Mouse (Mus musculus): ENCODE results near the gene Uroc1. TPM values are rescaled to one million over a fixed set of nuclear protein-coding genes. Genes with fewer than 3 reads are reported as not detected.
A peak's percentile ranks its signal among the peaks of the same experiment; 100 is the strongest.

Uroc1 gene
- polyA plus RNA-seq, 1 experiment from 2014 or later: not detected

DNA sequence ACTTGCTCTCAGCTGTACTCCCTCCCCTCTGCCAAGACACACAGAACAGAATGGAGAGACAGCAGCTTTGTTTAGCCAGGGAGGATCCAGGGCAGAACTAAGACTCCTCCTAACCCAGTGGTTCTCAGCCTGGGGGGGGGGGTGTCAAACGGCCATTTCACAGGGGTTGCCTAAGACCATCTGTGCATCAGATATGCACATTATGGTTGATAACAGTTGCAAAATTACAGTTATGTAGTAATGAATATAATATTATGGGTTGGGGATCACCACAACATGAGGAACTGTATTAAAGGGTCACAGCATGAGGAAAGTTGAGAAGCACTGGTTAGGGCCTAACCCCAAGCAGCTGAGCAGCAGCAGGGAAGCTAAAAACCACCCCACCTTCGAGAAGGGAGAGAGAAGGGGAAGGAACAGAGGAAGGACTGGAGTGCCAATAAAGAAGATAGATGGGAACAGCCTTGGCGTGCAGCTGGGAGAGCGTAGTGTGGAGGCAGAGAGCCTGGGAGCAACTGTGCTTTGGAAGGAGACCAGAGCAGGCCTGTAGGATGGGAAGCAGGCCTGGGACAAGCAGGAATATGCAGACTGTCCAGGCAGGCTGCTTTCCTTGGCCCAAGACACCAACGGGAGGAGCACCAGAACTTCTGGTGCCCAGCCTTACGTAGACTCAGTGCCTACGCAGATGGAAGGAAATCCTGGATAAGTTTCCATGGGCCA is 13.5 kb upstream of the Uroc1 start:
- Histone ChIP-seq H3K9me3 (replicated peaks; ENCODE audit: control insufficient read depth, low read length, poor library complexity, severe bottlenecking) (no peaks in the 10 kb centered on the region), H3K4me3 (ENCODE audit: low read depth, low read length) (no peak overlapping the region), H3K36me3 (ENCODE audit: control insufficient read depth, insufficient read depth, low read length) (no peaks in the 10 kb centered on the region), H3K27me3 (ENCODE audit: control insufficient read depth, insufficient read depth, low read depth, low read length) (no peaks in the 10 kb centered on the region), H3K9ac (ENCODE audit: low read depth, low read length) (no peak overlapping the region), H3K4me1 (ENCODE audit: control insufficient read depth, insufficient read depth, low read length) (no peaks in the 10 kb centered on the region), H3K4me2 (ENCODE audit: low read length) (no peak overlapping the region), H3K27ac (ENCODE audit: low read length) (no peak overlapping the region)
- no peak for ATAC-seq
- 79% methylated on average over 7 of the region's 7 CpGs for WGBS

DNA sequence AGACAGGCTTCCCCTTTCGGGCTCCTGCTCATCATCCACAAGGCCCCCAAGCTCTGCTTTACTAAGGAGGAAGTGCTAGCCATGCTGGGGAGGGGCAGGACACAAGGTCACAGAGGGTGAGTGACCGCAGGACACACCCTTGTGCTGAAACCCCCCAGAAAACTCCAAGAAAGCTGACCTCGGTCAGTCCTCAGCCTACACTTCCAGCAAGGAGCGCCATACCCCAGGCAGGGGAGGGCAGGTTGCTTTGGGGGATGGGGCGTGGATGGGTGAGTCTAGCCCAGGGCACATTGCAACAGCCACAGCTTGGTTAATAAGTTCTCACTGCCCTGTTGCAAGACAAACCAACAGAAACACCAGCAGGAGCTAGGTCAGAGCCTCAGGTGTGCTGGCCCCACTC is 12.7 kb upstream of the Uroc1 start:
- Histone ChIP-seq H3K9ac (ENCODE audit: low read depth, low read length) (no peak overlapping the region), H3K27me3 (ENCODE audit: control insufficient read depth, insufficient read depth, low read depth, low read length) (no peaks in the 10 kb centered on the region), H3K27ac (ENCODE audit: low read length) (no peak overlapping the region), H3K9me3 (replicated peaks; ENCODE audit: control insufficient read depth, low read length, poor library complexity, severe bottlenecking) (no peaks in the 10 kb centered on the region), H3K4me2 (ENCODE audit: low read length) (no peak overlapping the region), H3K36me3 (ENCODE audit: control insufficient read depth, insufficient read depth, low read length) (no peaks in the 10 kb centered on the region), H3K4me1 (ENCODE audit: control insufficient read depth, insufficient read depth, low read length) (peaks cover 3% of the 10 kb centered on the region; the same call in 1 of the 2 replicates), H3K4me3 (ENCODE audit: low read depth, low read length) (no peak overlapping the region)
- WGBS: 85% methylated on average over 5 of the region's 5 CpGs
- no peak for ATAC-seq

DNA sequence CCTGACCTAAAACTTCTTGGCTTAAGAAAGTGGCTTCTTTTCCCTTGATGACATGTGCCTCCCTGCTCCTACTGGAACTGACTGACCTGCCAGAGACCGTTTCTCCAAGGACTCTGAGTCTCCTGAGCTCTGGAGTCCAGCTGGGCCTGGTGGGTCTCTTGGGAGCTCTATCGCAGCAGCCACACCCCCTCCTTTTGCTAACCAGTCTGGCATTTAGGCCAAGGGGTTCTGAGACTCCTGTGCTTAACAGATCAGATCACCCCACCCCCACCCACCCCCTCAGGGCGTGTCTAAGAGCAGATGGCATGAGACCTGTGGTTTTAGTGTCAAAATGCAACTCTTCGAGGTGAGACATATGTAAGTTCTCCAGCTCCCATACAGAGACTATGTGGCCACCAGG is 11.3 kb upstream of the Uroc1 start:
- Histone ChIP-seq H3K4me3 (ENCODE audit: low read depth, low read length) (no peak overlapping the region), H3K27me3 (ENCODE audit: control insufficient read depth, insufficient read depth, low read depth, low read length) (no peaks in the 10 kb centered on the region), H3K4me1 (ENCODE audit: control insufficient read depth, insufficient read depth, low read length) (peaks cover 3% of the 10 kb centered on the region; the same call in 1 of the 2 replicates), H3K27ac (ENCODE audit: low read length) (no peak overlapping the region), H3K4me2 (ENCODE audit: low read length) (no peak overlapping the region), H3K36me3 (ENCODE audit: control insufficient read depth, insufficient read depth, low read length) (no peaks in the 10 kb centered on the region), H3K9ac (ENCODE audit: low read depth, low read length) (no peak overlapping the region), H3K9me3 (replicated peaks; ENCODE audit: control insufficient read depth, low read length, poor library complexity, severe bottlenecking) (no peaks in the 10 kb centered on the region)
- ATAC-seq: no peak
- 46% methylated on average over 4 of the region's 4 CpGs for WGBS

DNA sequence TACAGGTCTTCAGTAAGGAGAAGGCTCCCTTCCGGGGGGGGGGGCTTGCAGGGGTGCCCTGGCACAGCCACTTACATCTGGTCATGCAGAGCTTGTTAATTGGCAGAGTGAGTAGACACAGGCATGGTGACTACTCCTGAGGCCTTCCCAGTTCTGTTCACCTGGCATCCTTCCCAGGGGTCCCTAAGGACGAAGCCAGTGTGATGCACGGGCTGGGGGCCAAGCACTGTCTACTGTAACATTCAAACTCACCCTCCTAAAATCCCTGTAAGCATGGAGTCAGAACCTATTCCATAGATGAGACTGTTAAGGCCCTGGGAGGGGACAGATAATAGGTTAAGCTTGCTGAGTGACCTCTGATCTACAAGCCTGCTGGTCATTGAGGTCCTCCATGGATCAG is 9.1 kb upstream of the Uroc1 start:
- no peak overlapping the region for H3K27ac ChIP-seq (ENCODE audit: low read length)
- ATAC-seq: no peak
- H3K4me1 ChIP-seq (ENCODE audit: control insufficient read depth, insufficient read depth, low read length): peaks cover 3% of the 10 kb centered on the region; the same call in 1 of the 2 replicates
- no peaks in the 10 kb centered on the region for H3K36me3 ChIP-seq (ENCODE audit: control insufficient read depth, insufficient read depth, low read length)
- no peak overlapping the region for H3K4me2 ChIP-seq (ENCODE audit: low read length)
- no peak overlapping the region for H3K4me3 ChIP-seq (ENCODE audit: low read depth, low read length)
- 78% methylated on average over 3 of the region's 3 CpGs for WGBS
- H3K9ac ChIP-seq (ENCODE audit: low read depth, low read length): no peak overlapping the region
- no peaks in the 10 kb centered on the region for H3K27me3 ChIP-seq (ENCODE audit: control insufficient read depth, insufficient read depth, low read depth, low read length)
- no peaks in the 10 kb centered on the region for H3K9me3 ChIP-seq (replicated peaks; ENCODE audit: control insufficient read depth, low read length, poor library complexity, severe bottlenecking)

DNA sequence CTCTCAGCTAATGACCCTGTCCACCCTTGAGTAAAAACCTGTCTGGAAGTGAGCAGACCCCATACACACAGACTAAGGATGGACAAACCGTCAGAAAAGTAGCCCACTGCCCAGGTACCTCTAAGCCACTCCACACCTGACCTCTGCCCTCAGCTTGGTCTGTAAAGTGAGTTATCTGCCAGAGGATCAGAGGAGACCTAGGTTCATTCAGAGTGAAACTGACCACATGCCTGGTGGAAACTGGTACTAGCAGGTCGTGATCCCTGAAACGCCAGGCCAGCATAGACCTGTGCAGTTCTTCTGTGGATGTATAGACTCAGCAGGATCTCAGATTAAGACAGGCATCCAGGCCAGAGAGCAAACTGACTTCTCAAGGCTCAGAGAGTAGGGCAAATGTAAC is 8.6 kb upstream of the Uroc1 start:
- Histone ChIP-seq H3K27me3 (ENCODE audit: control insufficient read depth, insufficient read depth, low read depth, low read length) (no peaks in the 10 kb centered on the region), H3K9ac (ENCODE audit: low read depth, low read length) (no peak overlapping the region), H3K4me2 (ENCODE audit: low read length) (no peak overlapping the region), H3K27ac (ENCODE audit: low read length) (no peak overlapping the region), H3K4me3 (ENCODE audit: low read depth, low read length) (no peak overlapping the region), H3K4me1 (ENCODE audit: control insufficient read depth, insufficient read depth, low read length) (peaks cover 3% of the 10 kb centered on the region; the same call in 1 of the 2 replicates), H3K36me3 (ENCODE audit: control insufficient read depth, insufficient read depth, low read length) (no peaks in the 10 kb centered on the region), H3K9me3 (replicated peaks; ENCODE audit: control insufficient read depth, low read length, poor library complexity, severe bottlenecking) (no peaks in the 10 kb centered on the region)
- no peak for ATAC-seq
- WGBS: 63% methylated on average over 3 of the region's 3 CpGs

DNA sequence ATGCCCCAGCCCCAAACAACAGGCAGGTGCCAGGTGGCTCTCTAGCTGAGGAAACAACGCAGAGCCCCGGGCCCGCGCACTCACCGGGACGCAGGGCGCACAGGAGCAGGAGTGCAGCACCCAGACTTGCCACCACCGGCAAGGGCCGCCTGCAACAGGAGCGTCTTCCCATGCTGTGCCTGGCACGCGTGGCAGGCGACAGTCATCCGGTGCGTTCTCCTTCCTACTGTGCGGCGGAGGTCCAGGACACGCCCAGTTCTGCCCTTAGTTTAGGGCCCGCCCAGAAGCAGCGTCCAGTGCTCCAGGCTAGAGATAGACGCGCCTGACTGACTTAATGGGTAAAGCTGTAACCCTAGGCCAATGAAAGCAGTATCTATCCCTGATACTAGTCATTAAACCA is 8.1 kb upstream of the Uroc1 start, which contains the start of gene Chst13:
TSS of gene Chst13 (minus strand) at position 195 of the 400 bp plus-strand sequence.
- H3K27me3 ChIP-seq (ENCODE audit: control insufficient read depth, insufficient read depth, low read depth, low read length): no peaks in the 10 kb centered on the region
- no peak within 1 kb of the TSS for H3K27ac ChIP-seq (ENCODE audit: low read length)
- ATAC-seq: no peak
- WGBS: 7% methylated on average over 22 of the region's 22 CpGs
- no peaks in the 10 kb centered on the region for H3K36me3 ChIP-seq (ENCODE audit: control insufficient read depth, insufficient read depth, low read length)
- no peak within 1 kb of the TSS for H3K9ac ChIP-seq (ENCODE audit: low read depth, low read length)
- no peaks in the 10 kb centered on the region for H3K9me3 ChIP-seq (replicated peaks; ENCODE audit: control insufficient read depth, low read length, poor library complexity, severe bottlenecking)
- no peak within 1 kb of the TSS for H3K4me3 ChIP-seq (ENCODE audit: low read depth, low read length)
- peaks cover 3% of the 10 kb centered on the region; the same call in 1 of the 2 replicates for H3K4me1 ChIP-seq (ENCODE audit: control insufficient read depth, insufficient read depth, low read length)
- H3K4me2 ChIP-seq (ENCODE audit: low read length): peak within 1 kb of the TSS; percentile 37

DNA sequence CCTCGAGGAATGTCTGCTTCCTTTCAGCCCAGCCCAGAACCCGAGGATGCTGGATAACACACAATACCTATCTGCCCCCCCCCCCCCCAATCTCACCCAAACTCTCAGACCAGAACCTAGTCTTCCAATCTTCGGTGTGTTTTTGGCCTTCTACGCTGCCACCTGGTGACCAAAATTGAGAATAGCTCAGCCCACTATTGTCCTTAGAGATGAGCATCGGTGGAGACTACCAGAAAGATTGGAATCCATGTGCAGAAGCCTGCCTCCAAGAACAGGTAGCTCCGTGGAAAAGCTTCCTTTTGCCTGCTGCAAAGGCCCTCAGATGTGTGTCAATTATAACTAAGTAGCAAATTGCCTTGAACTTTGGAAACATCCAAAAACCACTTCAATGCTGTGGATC is 5.4 kb upstream of the Uroc1 start:
- no peaks in the 10 kb centered on the region for H3K36me3 ChIP-seq (ENCODE audit: control insufficient read depth, insufficient read depth, low read length)
- no peak for ATAC-seq
- H3K27ac ChIP-seq (ENCODE audit: low read length): no peak overlapping the region
- 21% methylated on average over 6 of the region's 6 CpGs for WGBS
- H3K4me2 ChIP-seq (ENCODE audit: low read length): no peak overlapping the region
- peaks cover 3% of the 10 kb centered on the region; the same call in 1 of the 2 replicates for H3K4me1 ChIP-seq (ENCODE audit: control insufficient read depth, insufficient read depth, low read length)
- no peak overlapping the region for H3K9ac ChIP-seq (ENCODE audit: low read depth, low read length)
- no peak overlapping the region for H3K4me3 ChIP-seq (ENCODE audit: low read depth, low read length)
- no peaks in the 10 kb centered on the region for H3K9me3 ChIP-seq (replicated peaks; ENCODE audit: control insufficient read depth, low read length, poor library complexity, severe bottlenecking)
- H3K27me3 ChIP-seq (ENCODE audit: control insufficient read depth, insufficient read depth, low read depth, low read length): no peaks in the 10 kb centered on the region

DNA sequence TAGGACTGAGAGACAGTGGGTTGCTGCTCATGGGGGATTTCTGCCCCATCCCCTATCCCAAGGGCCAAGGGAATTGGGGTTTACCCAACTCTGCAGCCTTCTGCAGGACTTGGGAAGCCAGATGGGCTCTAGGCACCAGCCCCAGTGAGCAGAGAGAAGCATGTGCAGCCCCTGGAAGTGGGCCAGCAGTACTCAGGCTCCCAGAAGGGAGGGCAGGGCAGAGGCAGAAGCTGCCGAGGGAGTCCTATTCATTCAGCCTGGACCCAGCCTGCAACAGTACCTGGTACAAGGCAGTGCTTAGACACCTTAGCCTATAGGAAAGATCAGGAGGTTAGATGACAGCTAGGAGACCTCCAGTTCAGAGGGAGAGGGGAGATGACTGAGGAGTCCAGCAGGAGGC is 3.1 kb upstream of the Uroc1 start:
- H3K27me3 ChIP-seq (ENCODE audit: control insufficient read depth, insufficient read depth, low read depth, low read length): no peaks in the 10 kb centered on the region
- no peak overlapping the region for H3K4me3 ChIP-seq (ENCODE audit: low read depth, low read length)
- no peak overlapping the region for H3K9ac ChIP-seq (ENCODE audit: low read depth, low read length)
- H3K27ac ChIP-seq (ENCODE audit: low read length): no peak overlapping the region
- no peaks in the 10 kb centered on the region for H3K9me3 ChIP-seq (replicated peaks; ENCODE audit: control insufficient read depth, low read length, poor library complexity, severe bottlenecking)
- H3K4me2 ChIP-seq (ENCODE audit: low read length): no peak overlapping the region
- peaks cover 2% of the 10 kb centered on the region; the same call in 1 of the 2 replicates for H3K4me1 ChIP-seq (ENCODE audit: control insufficient read depth, insufficient read depth, low read length)
- WGBS: 39% methylated on average over 1 of the region's 1 CpGs
- peak; percentile 51; the same call in 1 of the 2 replicates for ATAC-seq
- H3K36me3 ChIP-seq (ENCODE audit: control insufficient read depth, insufficient read depth, low read length): no peaks in the 10 kb centered on the region

DNA sequence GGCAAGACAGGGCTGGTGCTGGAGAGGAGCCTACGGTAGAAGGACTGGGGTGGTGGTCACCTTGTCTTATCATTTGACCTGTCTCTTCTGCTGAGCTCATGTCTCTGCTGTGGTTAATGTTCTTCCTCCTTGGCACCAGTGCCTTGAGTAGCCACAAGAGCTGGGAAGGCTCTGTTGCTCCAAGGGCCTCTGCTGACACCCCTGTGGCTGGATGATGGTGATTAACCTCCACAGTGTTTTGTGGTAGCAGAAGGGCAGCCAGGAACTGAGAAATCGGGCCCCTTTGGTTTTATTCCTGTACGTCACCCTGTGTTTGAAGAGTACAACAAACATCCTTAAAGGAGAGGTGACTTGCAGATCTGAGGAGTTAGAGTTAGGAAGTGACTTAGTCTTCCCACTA is 1.2 kb downstream of the Uroc1 start:
- Histone ChIP-seq H3K4me2 (ENCODE audit: low read length) (no peak overlapping the region), H3K9ac (ENCODE audit: low read depth, low read length) (no peak overlapping the region), H3K4me3 (ENCODE audit: low read depth, low read length) (no peak overlapping the region), H3K36me3 (ENCODE audit: control insufficient read depth, insufficient read depth, low read length) (no peaks in the 10 kb centered on the region), H3K27ac (ENCODE audit: low read length) (no peak overlapping the region), H3K4me1 (ENCODE audit: control insufficient read depth, insufficient read depth, low read length) (no peaks in the 10 kb centered on the region), H3K27me3 (ENCODE audit: control insufficient read depth, insufficient read depth, low read depth, low read length) (no peaks in the 10 kb centered on the region), H3K9me3 (replicated peaks; ENCODE audit: control insufficient read depth, low read length, poor library complexity, severe bottlenecking) (no peaks in the 10 kb centered on the region)
- 77% methylated on average over 3 of the region's 3 CpGs for WGBS
- no peak for ATAC-seq

Data from midbrain, embryonic 16.5 days (tissue).